Mouse (Mus musculus) stomach, postnatal 0 days (tissue): ENCODE data around the gene Pigu. TPM values are rescaled to one million over a fixed set of nuclear protein-coding genes. Genes with fewer than 3 reads are reported as not detected.

ENCODE experiments used
- ATAC-seq: fragments of 200-750 bp; cut with Nextera tagmentation; 2 replicates; pipeline ENCODE4 v1.8.0; 2017; ENCODE audit not compliant: low FRiP score, low TSS enrichment
- DNase-seq: peaks from one replicate; pipeline ENCODE4 v3.0.0-alpha.2; 2016; ENCODE audit warnings: low spot score
- H3K27ac ChIP-seq: fragments of 300-500 bp; sonication (generic); replicated peaks from 2 replicates; pipeline ENCODE4 v1.5.1; 2014; ENCODE audit warnings: mild to moderate bottlenecking, control low read depth
- H3K27me3 ChIP-seq: fragments of 300-500 bp; sonication (generic); 2 replicates; pipeline ENCODE4 v1.6.1; 2014; ENCODE audit warnings: low read length; ENCODE audit not compliant: control insufficient read depth, insufficient read depth
- H3K36me3 ChIP-seq: fragments of 300-500 bp; sonication (generic); 2 replicates; pipeline ENCODE4 v1.6.1; 2014; ENCODE audit warnings: low read length, mixed read lengths; ENCODE audit not compliant: control insufficient read depth, insufficient read depth
- H3K4me1 ChIP-seq: fragments of 300-500 bp; sonication (generic); replicated peaks from 2 replicates; pipeline ENCODE4 v1.6.1; 2014; ENCODE audit warnings: antibody characterized with exemption; ENCODE audit not compliant: control insufficient read depth, insufficient read depth
- H3K4me2 ChIP-seq: fragments of 300-500 bp; sonication (generic); replicated peaks from 2 replicates; pipeline ENCODE4 v1.6.1; 2014; ENCODE audit warnings: low read depth, mild to moderate bottlenecking, control low read depth, moderate library complexity
- H3K4me3 ChIP-seq: fragments of 300-500 bp; sonication (generic); 2 replicates; pipeline ENCODE4 v1.5.1; 2014; ENCODE audit warnings: low read depth, low read length, control low read depth
- H3K9ac ChIP-seq: fragments of 300-500 bp; sonication (generic); 2 replicates; pipeline ENCODE4 v1.6.1; 2014; ENCODE audit warnings: mild to moderate bottlenecking, low read length, control low read depth, mixed read lengths
- H3K9me3 ChIP-seq: fragments of 300-500 bp; sonication (generic); 2 replicates; pipeline ENCODE4 v1.6.1; 2016; ENCODE audit warnings: low read length; ENCODE audit not compliant: control insufficient read depth
- CTCF ChIP-seq: IDR thresholded peaks from 2 replicates; pipeline ENCODE4 v1.5.1; 2016; ENCODE audit warnings: antibody characterized with exemption, low read depth, mild to moderate bottlenecking, moderate library complexity
- EP300 ChIP-seq: optimal IDR thresholded peaks from 2 replicates; pipeline ENCODE3; 2016; ENCODE audit warnings: antibody characterized with exemption
- WGBS: fragments of 180-500 bp; shearing (Covaris S2); extraction: QIAGEN DNeasy Blood & Tissue Kit; methylation state at CpG from one replicate; pipeline ENCODE4 v1.1.7; 2014; 5-methylcytosine and 5-hydroxymethylcytosine counted together
- polyA plus RNA-seq: library from polyadenylated mRNA; unstranded; fragments of >200 nt; fragmentation: Nextera tagmentation; extraction: Ambion mirVana; gene quantifications from 2 replicates; pipeline ENCODE4 v1.2.1, GENCODE M21; 2015

The Pigu gene
- polyA plus RNA-seq, 1 experiment from 2014 or later, result 36.1 TPM

DNA sequence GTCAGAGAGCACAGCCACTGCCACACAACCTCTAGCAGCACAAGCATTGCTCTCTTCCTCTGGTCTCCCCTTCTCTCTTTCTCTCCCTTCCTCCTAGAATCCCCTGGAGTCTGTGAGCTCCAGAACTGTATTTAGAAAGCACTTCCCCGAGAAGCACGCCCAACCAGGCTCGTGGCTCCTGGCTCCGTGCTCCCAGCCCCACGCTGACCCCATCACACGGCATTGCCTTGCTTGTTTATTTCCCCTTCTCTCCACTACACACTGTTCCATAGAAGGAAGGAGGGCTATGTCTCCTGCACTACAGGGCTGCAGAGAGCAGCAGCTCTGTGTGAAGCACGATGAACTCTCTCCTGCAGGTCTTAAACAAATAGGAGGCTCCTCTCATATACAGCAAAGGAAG, 72.6 kb downstream of the Pigu start:
- no peaks in the 10 kb centered on the region for H3K4me1 ChIP-seq
- no peaks in the 10 kb centered on the region for H3K9me3 ChIP-seq
- DNase-seq (no peak), ATAC-seq (peak; percentile 79)
- no peak overlapping the region for H3K9ac ChIP-seq
- WGBS, result 44% methylated on average over 7 of the region's 7 CpGs
- peak overlapping the region; percentile 78 for H3K27ac ChIP-seq
- H3K4me3 ChIP-seq, result no peak overlapping the region
- TF ChIP-seq EP300 (no peak), CTCF (no peak)
- peaks cover 6% of the 10 kb centered on the region; the same call in 1 of the 2 replicates for H3K36me3 ChIP-seq
- H3K27me3 ChIP-seq, result no peaks in the 10 kb centered on the region
- no peak overlapping the region for H3K4me2 ChIP-seq

DNA sequence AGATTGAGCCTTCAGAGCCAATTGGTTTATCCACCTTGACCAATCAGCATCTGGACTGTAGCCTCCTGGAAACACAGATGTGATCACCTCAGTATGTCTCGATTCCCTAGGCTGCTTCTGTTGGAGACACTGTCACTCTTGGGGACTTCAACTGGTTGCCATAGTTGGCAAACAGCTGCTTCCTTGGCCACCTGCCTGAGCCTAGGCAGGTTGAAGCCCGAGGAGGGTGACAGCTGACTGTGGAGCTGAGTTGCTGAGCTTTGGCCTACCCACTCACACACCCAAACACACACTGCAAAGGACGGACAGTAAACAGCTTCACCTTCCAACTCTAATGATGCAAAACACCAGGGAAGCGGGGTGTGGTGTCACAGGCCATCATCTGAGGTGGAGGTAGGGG, 73.4 kb downstream of the Pigu start:
- ATAC-seq (no peak), DNase-seq (no peak)
- Histone ChIP-seq H3K9me3 (no peaks in the 10 kb centered on the region), H3K27me3 (no peaks in the 10 kb centered on the region), H3K4me1 (no peaks in the 10 kb centered on the region), H3K36me3 (peaks cover 7% of the 10 kb centered on the region), H3K4me2 (no peak overlapping the region), H3K27ac (peak overlapping the region; percentile 78), H3K9ac (no peak overlapping the region), H3K4me3 (no peak overlapping the region)
- TF ChIP-seq CTCF, result no peak
- TF ChIP-seq EP300, result no peak
- 73% methylated on average over 4 of the region's 4 CpGs for WGBS

DNA sequence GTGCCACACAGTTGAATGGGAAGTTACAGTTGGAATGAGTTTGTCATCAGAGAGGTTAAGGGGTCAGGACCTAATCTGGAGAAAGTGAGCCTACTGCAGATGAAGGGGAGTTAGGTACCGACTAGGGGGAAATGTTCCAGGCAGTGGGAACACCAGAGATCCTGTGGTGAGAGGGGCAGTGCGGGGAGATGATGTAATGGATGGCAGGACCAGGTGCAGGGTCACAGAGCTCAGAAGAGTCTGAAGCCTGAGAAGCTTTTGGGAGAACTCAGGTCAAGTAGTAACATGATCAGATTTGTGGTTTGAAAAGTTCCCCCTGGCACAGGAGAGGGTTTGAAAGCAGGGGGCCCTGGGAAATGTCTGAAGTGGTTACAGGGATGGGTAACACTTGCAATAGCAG, 77.1 kb downstream of the Pigu start:
- Histone ChIP-seq H3K36me3 (peaks cover 11% of the 10 kb centered on the region; the same call in 1 of the 2 replicates), H3K27ac (no peak overlapping the region), H3K4me2 (no peak overlapping the region), H3K4me3 (no peak overlapping the region), H3K4me1 (peaks cover 6% of the 10 kb centered on the region), H3K9me3 (no peaks in the 10 kb centered on the region), H3K27me3 (no peaks in the 10 kb centered on the region), H3K9ac (no peak overlapping the region)
- TF ChIP-seq EP300, result no peak
- no peak for TF ChIP-seq CTCF
- DNase-seq, result no peak
- 74% methylated on average over 2 of the region's 2 CpGs for WGBS
- no peak for ATAC-seq

DNA sequence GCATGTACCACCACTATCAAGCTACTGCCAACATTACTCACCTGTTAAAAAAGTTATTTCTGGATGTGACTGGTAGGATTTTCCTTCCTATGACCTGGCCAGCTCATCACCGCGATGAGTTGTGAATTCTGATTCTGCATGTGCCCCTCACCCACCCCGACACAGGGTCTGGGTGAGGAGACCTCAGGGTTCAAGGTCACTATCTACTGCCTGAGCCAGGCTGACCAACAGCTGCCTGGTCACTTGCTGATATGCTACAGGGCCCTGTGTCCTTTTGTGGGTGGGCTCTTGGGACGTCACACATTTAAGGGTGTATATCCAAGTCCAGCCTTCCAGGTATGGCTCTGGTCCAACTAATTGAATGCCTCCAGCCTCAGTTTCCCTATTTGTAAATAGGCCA, 78.1 kb downstream of the Pigu start:
- DNase-seq (no peak), ATAC-seq (no peak)
- Histone ChIP-seq H3K27ac (no peak overlapping the region), H3K9me3 (no peaks in the 10 kb centered on the region), H3K36me3 (peaks cover 11% of the 10 kb centered on the region; the same call in 1 of the 2 replicates), H3K27me3 (no peaks in the 10 kb centered on the region), H3K4me3 (no peak overlapping the region), H3K9ac (no peak overlapping the region), H3K4me1 (peaks cover 6% of the 10 kb centered on the region), H3K4me2 (no peak overlapping the region)
- no peak for TF ChIP-seq EP300
- no peak for TF ChIP-seq CTCF
- WGBS, result 92% methylated on average over 4 of the region's 4 CpGs

DNA sequence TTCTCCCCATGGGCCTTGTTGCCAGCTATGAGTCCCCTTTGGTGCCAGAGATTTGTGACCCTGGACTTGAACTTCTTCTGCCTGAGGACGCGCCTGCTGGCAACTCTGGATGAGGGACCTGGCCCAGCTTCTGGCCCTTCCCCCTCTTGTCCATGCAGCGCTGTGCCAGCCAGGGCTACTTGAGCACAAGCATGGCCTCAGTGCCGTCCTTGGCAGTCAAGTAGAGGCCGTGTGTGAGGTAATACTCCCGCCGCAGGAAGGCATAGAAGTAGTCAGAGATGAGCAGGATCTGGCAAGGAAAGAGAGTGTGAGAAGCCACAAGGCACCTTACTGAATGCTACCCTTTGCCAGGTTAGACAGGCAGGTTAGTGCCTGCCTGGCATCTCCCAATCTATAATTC, 78.9 kb downstream of the Pigu start:
- Histone ChIP-seq H3K36me3 (peaks cover 11% of the 10 kb centered on the region; the same call in 1 of the 2 replicates), H3K27ac (no peak overlapping the region), H3K9ac (no peak overlapping the region), H3K27me3 (no peaks in the 10 kb centered on the region), H3K4me3 (no peak overlapping the region), H3K4me1 (peaks cover 6% of the 10 kb centered on the region), H3K4me2 (no peak overlapping the region), H3K9me3 (no peaks in the 10 kb centered on the region)
- DNase-seq, result no peak
- WGBS, result 86% methylated on average over 7 of the region's 7 CpGs
- TF ChIP-seq CTCF, result no peak
- ATAC-seq, result no peak

DNA sequence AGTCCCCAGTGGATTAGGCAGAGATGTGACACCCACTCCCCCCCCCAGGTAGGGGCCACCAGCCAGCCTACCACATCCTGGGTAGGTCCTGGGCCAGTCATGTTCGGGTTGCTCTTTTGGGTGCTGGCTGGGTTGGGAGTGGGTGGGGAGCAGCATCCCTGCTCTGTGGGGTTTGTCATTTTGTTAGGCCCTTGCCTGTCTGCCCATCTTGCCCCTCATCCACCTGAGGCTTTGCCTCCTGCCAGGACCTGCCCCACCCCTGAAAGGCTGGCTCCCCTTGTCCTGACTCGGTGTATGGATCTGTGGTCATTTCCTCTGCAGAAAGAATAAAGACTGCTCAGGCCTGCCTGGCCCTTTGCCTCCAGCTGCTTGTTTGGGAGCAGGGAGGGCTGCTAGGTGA, 79.5 kb downstream of the Pigu start:
- peak overlapping the region; percentile 98 for H3K27ac ChIP-seq
- no peak overlapping the region for H3K4me3 ChIP-seq
- H3K4me2 ChIP-seq, result peak overlapping the region; percentile 70
- no peaks in the 10 kb centered on the region for H3K9me3 ChIP-seq
- peak overlapping the region; percentile 97; the same call in 1 of the 2 replicates for H3K9ac ChIP-seq
- peaks cover 11% of the 10 kb centered on the region; the same call in 1 of the 2 replicates for H3K36me3 ChIP-seq
- no peaks in the 10 kb centered on the region for H3K27me3 ChIP-seq
- ATAC-seq, result no peak
- DNase-seq, result no peak
- no peak for TF ChIP-seq CTCF
- no peak for TF ChIP-seq EP300
- WGBS, result 66% methylated on average over 2 of the region's 2 CpGs
- H3K4me1 ChIP-seq, result peaks cover 6% of the 10 kb centered on the region
